Mouse (Mus musculus): Measurements from ENCODE around the gene Usp37. TPM values are rescaled to one million over a fixed set of nuclear protein-coding genes. Genes with fewer than 3 reads are reported as not detected.

Gene Usp37
- polyA plus RNA-seq, 1 experiment = 4.3 TPM

- WGBS = 43% methylated on average over 5 of the region's 5 CpGs
- H3K4me1 ChIP-seq (ENCODE audit: control insufficient read depth, insufficient read depth, low read length) = peaks cover 18% of the 10 kb centered on the region
- no peaks in the 10 kb centered on the region for H3K27me3 ChIP-seq (replicated peaks; ENCODE audit: control insufficient read depth, insufficient read depth, low read length)
- no peaks in the 10 kb centered on the region for H3K36me3 ChIP-seq (ENCODE audit: control insufficient read depth, insufficient read depth, low read length)
- TF ChIP-seq POLR2A (IDR thresholded peaks at IDR 0.05; ENCODE audit: low read depth, low read length) = no peak
- TF ChIP-seq CTCF (conservative IDR thresholded peaks at IDR 0.05; ENCODE audit: insufficient read depth, insufficient read length, low read depth, low read length) = no peak
- H3K27ac ChIP-seq (ENCODE audit: insufficient read depth, low read depth, low read length) = no peak overlapping the region
- H3K4me3 ChIP-seq (ENCODE audit: insufficient read depth, low read depth, low read length) = no peak overlapping the region
- DNase-seq = peak; percentile 70
Measured at GRCm38 (mm10) chr1:74511306-74511705, 32.8 kb downstream of the Usp37 start.

GRCm38 (mm10) chr1:74507780-74508179 is 36.3 kb downstream of the Usp37 start:
- H3K36me3 ChIP-seq (ENCODE audit: control insufficient read depth, insufficient read depth, low read length) = no peaks in the 10 kb centered on the region
- TF ChIP-seq CTCF (conservative IDR thresholded peaks at IDR 0.05; ENCODE audit: insufficient read depth, insufficient read length, low read depth, low read length) (no peak), POLR2A (IDR thresholded peaks at IDR 0.05; ENCODE audit: low read depth, low read length) (no peak)
- no peak overlapping the region for H3K27ac ChIP-seq (ENCODE audit: insufficient read depth, low read depth, low read length)
- 88% methylated on average over 2 of the region's 2 CpGs for WGBS
- no peak overlapping the region for H3K4me3 ChIP-seq (ENCODE audit: insufficient read depth, low read depth, low read length)
- no peak for DNase-seq
- no peaks in the 10 kb centered on the region for H3K27me3 ChIP-seq (replicated peaks; ENCODE audit: control insufficient read depth, insufficient read depth, low read length)
- H3K4me1 ChIP-seq (ENCODE audit: control insufficient read depth, insufficient read depth, low read length) = peaks cover 5% of the 10 kb centered on the region; the same call in 1 of the 2 replicates

GRCm38 (mm10) chr1:74506471-74506881 is 37.6 kb downstream of the Usp37 start:
- H3K27ac ChIP-seq (ENCODE audit: insufficient read depth, low read depth, low read length) = peak overlapping the region; percentile 96
- H3K27me3 ChIP-seq (replicated peaks; ENCODE audit: control insufficient read depth, insufficient read depth, low read length) = no peaks in the 10 kb centered on the region
- H3K4me3 ChIP-seq (ENCODE audit: insufficient read depth, low read depth, low read length) = peak overlapping the region; percentile 74
- DNase-seq = peak; percentile 45
- peaks cover 2% of the 10 kb centered on the region; the same call in 1 of the 2 replicates for H3K4me1 ChIP-seq (ENCODE audit: control insufficient read depth, insufficient read depth, low read length)
- under 1% methylated on average over 34 of the region's 34 CpGs for WGBS
- no peaks in the 10 kb centered on the region for H3K36me3 ChIP-seq (ENCODE audit: control insufficient read depth, insufficient read depth, low read length)
- no peak for TF ChIP-seq CTCF (conservative IDR thresholded peaks at IDR 0.05; ENCODE audit: insufficient read depth, insufficient read length, low read depth, low read length)
- no peak for TF ChIP-seq POLR2A (IDR thresholded peaks at IDR 0.05; ENCODE audit: low read depth, low read length)

- DNase-seq = peak; percentile 100
- under 1% methylated on average over 64 of the region's 64 CpGs for WGBS
- H3K4me1 ChIP-seq (ENCODE audit: control insufficient read depth, insufficient read depth, low read length) = no peaks in the 10 kb centered on the region; the same call in 1 of the 2 replicates
- H3K36me3 ChIP-seq (ENCODE audit: control insufficient read depth, insufficient read depth, low read length) = no peaks in the 10 kb centered on the region
- TF ChIP-seq CTCF (conservative IDR thresholded peaks at IDR 0.05; ENCODE audit: insufficient read depth, insufficient read length, low read depth, low read length) = no peak
- TF ChIP-seq POLR2A (IDR thresholded peaks at IDR 0.05; ENCODE audit: low read depth, low read length) = peak; percentile 66
- no peaks in the 10 kb centered on the region for H3K27me3 ChIP-seq (replicated peaks; ENCODE audit: control insufficient read depth, insufficient read depth, low read length)
- peak within 1 kb of the TSS; percentile 77 for H3K4me3 ChIP-seq (ENCODE audit: insufficient read depth, low read depth, low read length)
- H3K27ac ChIP-seq (ENCODE audit: insufficient read depth, low read depth, low read length) = peak within 1 kb of the TSS; percentile 96
Measured at GRCm38 (mm10) chr1:74505721-74506464, 38.2 kb downstream of the Usp37 start, which contains the start of gene Cnot9. Gene Cnot9, plus strand, starts transcription at chr1:74506058.

GRCm38 (mm10) chr1:74505393-74505720 is 38.7 kb downstream of the Usp37 start:
- under 1% methylated on average over 22 of the region's 22 CpGs for WGBS
- no peak for DNase-seq
- Histone ChIP-seq H3K4me1 (ENCODE audit: control insufficient read depth, insufficient read depth, low read length) (no peaks in the 10 kb centered on the region; the same call in 1 of the 2 replicates), H3K27me3 (replicated peaks; ENCODE audit: control insufficient read depth, insufficient read depth, low read length) (no peaks in the 10 kb centered on the region), H3K27ac (ENCODE audit: insufficient read depth, low read depth, low read length) (no peak overlapping the region), H3K4me3 (ENCODE audit: insufficient read depth, low read depth, low read length) (peak overlapping the region; percentile 77), H3K36me3 (ENCODE audit: control insufficient read depth, insufficient read depth, low read length) (no peaks in the 10 kb centered on the region)
- no peak for TF ChIP-seq POLR2A (IDR thresholded peaks at IDR 0.05; ENCODE audit: low read depth, low read length)
- no peak for TF ChIP-seq CTCF (conservative IDR thresholded peaks at IDR 0.05; ENCODE audit: insufficient read depth, insufficient read length, low read depth, low read length)

- H3K27ac ChIP-seq (ENCODE audit: insufficient read depth, low read depth, low read length) = no peak overlapping the region
- DNase-seq = no peak
- no peaks in the 10 kb centered on the region for H3K27me3 ChIP-seq (replicated peaks; ENCODE audit: control insufficient read depth, insufficient read depth, low read length)
- no peak overlapping the region for H3K4me3 ChIP-seq (ENCODE audit: insufficient read depth, low read depth, low read length)
- WGBS = 37% methylated on average over 1 of the region's 1 CpGs
- H3K4me1 ChIP-seq (ENCODE audit: control insufficient read depth, insufficient read depth, low read length) = no peaks in the 10 kb centered on the region; the same call in 1 of the 2 replicates
- TF ChIP-seq POLR2A (IDR thresholded peaks at IDR 0.05; ENCODE audit: low read depth, low read length) = no peak
- TF ChIP-seq CTCF (conservative IDR thresholded peaks at IDR 0.05; ENCODE audit: insufficient read depth, insufficient read length, low read depth, low read length) = no peak
- H3K36me3 ChIP-seq (ENCODE audit: control insufficient read depth, insufficient read depth, low read length) = no peaks in the 10 kb centered on the region
Measured at GRCm38 (mm10) chr1:74501106-74501505, 43.0 kb downstream of the Usp37 start.

- TF ChIP-seq POLR2A (IDR thresholded peaks at IDR 0.05; ENCODE audit: low read depth, low read length) (no peak), CTCF (conservative IDR thresholded peaks at IDR 0.05; ENCODE audit: insufficient read depth, insufficient read length, low read depth, low read length) (no peak)
- Histone ChIP-seq H3K27me3 (replicated peaks; ENCODE audit: control insufficient read depth, insufficient read depth, low read length) (no peaks in the 10 kb centered on the region), H3K4me3 (ENCODE audit: insufficient read depth, low read depth, low read length) (no peak overlapping the region), H3K4me1 (ENCODE audit: control insufficient read depth, insufficient read depth, low read length) (no peaks in the 10 kb centered on the region), H3K36me3 (ENCODE audit: control insufficient read depth, insufficient read depth, low read length) (peaks cover 4% of the 10 kb centered on the region), H3K27ac (ENCODE audit: insufficient read depth, low read depth, low read length) (no peak overlapping the region)
- DNase-seq = no peak
- 97% methylated on average over 5 of the region's 5 CpGs for WGBS
Measured at GRCm38 (mm10) chr1:74485792-74486191, 58.3 kb downstream of the Usp37 start.
